ENCODE assay signal across 23 mouse cellular contexts in genomic region chr6:92002558-92003285, GRCm38 (mm10). TPM values are rescaled to one million over a fixed set of nuclear protein-coding genes. Genes with fewer than 3 reads are reported as not detected.
DNase-seq lines count a peak whose midpoint lies in the region; ATAC-seq lines count a peak whose summit lies in the region.
"Had no signal": no experiment of that assay in that cellular context is flagged by ENCODE, and none has a peak within 500 bp of the region (broad histone marks: within the 10 kb centered on the region; RNA-seq: fewer than 3 reads in every experiment).

No protein-coding gene starts in this region.

- H3K9me3 ChIP-seq in kidney, embryonic 14.5 days (ENCODE audit: control insufficient read depth, low read length), result no peaks in the 10 kb centered on the region
- no peaks in the 10 kb centered on the region for H3K9me3 ChIP-seq in midbrain, embryonic 13.5 days
- H3K9me3 ChIP-seq in midbrain, embryonic 16.5 days (replicated peaks; ENCODE audit: control insufficient read depth, low read length, poor library complexity, severe bottlenecking), result no peaks in the 10 kb centered on the region
- H3K9me3 ChIP-seq: embryonic facial prominence, embryonic 12.5 days; G1E; hindbrain, embryonic 13.5 days; limb, embryonic 15.5 days had no signal

- H3K27me3 ChIP-seq in kidney, embryonic 14.5 days (ENCODE audit: control insufficient read depth, insufficient read depth, low read length), result no peaks in the 10 kb centered on the region
- no peaks in the 10 kb centered on the region for H3K27me3 ChIP-seq in midbrain, embryonic 13.5 days
- no peaks in the 10 kb centered on the region for H3K27me3 ChIP-seq in midbrain, embryonic 16.5 days (ENCODE audit: control insufficient read depth, insufficient read depth, low read depth, low read length)
- H3K27me3 ChIP-seq: embryonic facial prominence, embryonic 12.5 days; limb, embryonic 15.5 days had no signal

- no peaks in the 10 kb centered on the region for H3K36me3 ChIP-seq in kidney, embryonic 14.5 days (ENCODE audit: control insufficient read depth, insufficient read depth, low read length)
- H3K36me3 ChIP-seq in midbrain, embryonic 13.5 days, result no peaks in the 10 kb centered on the region
- H3K36me3 ChIP-seq in midbrain, embryonic 16.5 days (ENCODE audit: control insufficient read depth, insufficient read depth, low read length), result no peaks in the 10 kb centered on the region
- H3K36me3 ChIP-seq: embryonic facial prominence, embryonic 12.5 days; G1E; hindbrain, embryonic 13.5 days; limb, embryonic 15.5 days had no signal

- H3K4me2 ChIP-seq in kidney, embryonic 14.5 days (replicated peaks; ENCODE audit: low read depth, low read length), result no peak overlapping the region
- H3K4me2 ChIP-seq in midbrain, embryonic 13.5 days (replicated peaks), result no peak overlapping the region
- no peak overlapping the region for H3K4me2 ChIP-seq in midbrain, embryonic 16.5 days (ENCODE audit: low read length)
- H3K4me2 ChIP-seq: embryonic facial prominence, embryonic 12.5 days; heart, embryonic 11.5 days; hindbrain, embryonic 13.5 days; limb, embryonic 15.5 days; lung, embryonic 14.5 days had no signal

- H3K27ac ChIP-seq in kidney, embryonic 14.5 days (ENCODE audit: low read depth, low read length), result no peak overlapping the region
- H3K27ac ChIP-seq in midbrain, embryonic 13.5 days, result no peak overlapping the region
- no peak overlapping the region for H3K27ac ChIP-seq in midbrain, embryonic 16.5 days (ENCODE audit: low read length)
- H3K27ac ChIP-seq: embryonic facial prominence, embryonic 12.5 days; left cerebral cortex, adult 2 months; limb, embryonic 15.5 days; liver, embryonic 14.5 days had no signal

- no peak overlapping the region for H3K4me3 ChIP-seq in kidney, embryonic 14.5 days (ENCODE audit: low read length)
- H3K4me3 ChIP-seq in midbrain, embryonic 13.5 days (replicated peaks), result no peak overlapping the region
- no peak overlapping the region for H3K4me3 ChIP-seq in midbrain, embryonic 16.5 days (ENCODE audit: low read depth, low read length)
- H3K4me3 ChIP-seq: embryonic facial prominence, embryonic 12.5 days; hindbrain, embryonic 13.5 days; left cerebral cortex, adult 2 months; limb, embryonic 15.5 days had no signal

- no peak overlapping the region for H3K9ac ChIP-seq in kidney, embryonic 14.5 days (ENCODE audit: low read depth, low read length)
- H3K9ac ChIP-seq in midbrain, embryonic 13.5 days (replicated peaks), result 0 out of 2 replicates have a peak overlapping the region, but pooled peaks have one; percentile 2
- no peak overlapping the region for H3K9ac ChIP-seq in midbrain, embryonic 16.5 days (ENCODE audit: low read depth, low read length)
- H3K9ac ChIP-seq: embryonic facial prominence, embryonic 12.5 days; hindbrain, embryonic 13.5 days; limb, embryonic 15.5 days; liver, embryonic 14.5 days; lung, embryonic 14.5 days had no signal

- 91% methylated on average over 1 of the region's 1 CpGs for WGBS in kidney, embryonic 14.5 days
- 94% methylated on average over 1 of the region's 1 CpGs for WGBS in midbrain, embryonic 13.5 days
- 100% methylated on average over 1 of the region's 1 CpGs for WGBS in midbrain, embryonic 16.5 days

- no peak for ATAC-seq in kidney, embryonic 14.5 days (ENCODE audit: low FRiP score, low TSS enrichment)
- no peak for ATAC-seq in midbrain, embryonic 13.5 days
- ATAC-seq in midbrain, embryonic 16.5 days, result no peak
- ATAC-seq in megakaryocyte progenitor cell, adult 5-6 weeks (replicated peaks; ENCODE audit: poor library complexity), result peak; percentile 58
- ATAC-seq: inflammation-experienced regulatory T-cells, adult 6 months had no signal

- H3K4me1 ChIP-seq in kidney, embryonic 14.5 days (ENCODE audit: control insufficient read depth, insufficient read depth, low read length), result no peaks in the 10 kb centered on the region
- peaks cover 35% of the 10 kb centered on the region for H3K4me1 ChIP-seq in midbrain, embryonic 13.5 days (replicated peaks)
- peaks cover 9% of the 10 kb centered on the region; the same call in 1 of the 2 replicates for H3K4me1 ChIP-seq in midbrain, embryonic 16.5 days (ENCODE audit: control insufficient read depth, insufficient read depth, low read length)

- DNase-seq in gastrocnemius, postnatal 10 days, result peak; percentile 40
- DNase-seq in gastrocnemius, adult 8-10 months (ENCODE audit: low spot score in 2 of 2), result no peak
- peak; percentile 45 for DNase-seq in kidney, postnatal 10 days
- DNase-seq: adrenal gland, adult 2 months; B cell, adult 2 months; cerebellum, adult 2 months; cerebellum, postnatal 25 days; lung, embryonic 14.5 days had no signal

RNA-seq across cellular contexts. Expression of gene Fgd5, which starts 24.0 kb away (rescaled TPM):
- 10 to 100 TPM; 12.7 to 16.1 TPM for total RNA-seq in gastrocnemius, postnatal 10 days (2021)
- 1 to 10 TPM; 6.4 to 8.4 (median 7.4) TPM for total RNA-seq in gastrocnemius, adult 8-10 months (2022)
- polyA plus RNA-seq in kidney, embryonic 14.5 days (2014; fragmentation: Nextera tagmentation; extraction: Ambion mirVana), result 9.7 and 14.0 TPM in 2 replicates
- 7.3 and 8.0 TPM in 2 replicates for polyA plus RNA-seq in midbrain, embryonic 13.5 days (2015; fragmentation: Nextera tagmentation; extraction: Ambion mirVana)
- 10.0 and 11.2 TPM in 2 replicates for polyA plus RNA-seq in midbrain, embryonic 16.5 days (2015; fragmentation: Nextera tagmentation; extraction: Ambion mirVana)
- total RNA-seq in megakaryocyte progenitor cell, adult 5-6 weeks (2015), result 0.24 and 0.32 TPM in 2 replicates
- 0.41 TPM in 1 of 2 replicates, not detected in the other for total RNA-seq in megakaryocyte progenitor cell, adult 5-6 weeks (2017)
- total RNA-seq: CH12.LX; megakaryocyte-erythroid progenitor cell, adult 5-6 weeks; neutrophil, adult 5-6 weeks had no signal
- polyA plus RNA-seq: inflammation-experienced regulatory T-cells, adult 6 months had no signal

Comparison
In these comparisons a context has a peak if more than half of its experiments do, and no peak if none do; other contexts are left out.
1. DNase-seq: peak in gastrocnemius, postnatal 10 days (single experiment) and kidney, postnatal 10 days (single experiment); none in gastrocnemius, adult 8-10 months (0 of 2).
2. RNA of gene Fgd5, which starts 24.0 kb away (total RNA-seq): 12.7 to 16.1 TPM in gastrocnemius, postnatal 10 days and 6.4 to 8.4 TPM in gastrocnemius, adult 8-10 months; 0.24 to 0.41 TPM in megakaryocyte progenitor cell, adult 5-6 weeks; every median in the first group is over 4 times any median in the second.